Mouse (Mus musculus): ENCODE measurements at regions not wholly inside any gene's neighbourhood (a gene's known extent, or its start where the extent isn't known, plus 50 kb on each side); places are given as distances from the start of the nearest gene placed in this dataset.
"Not testable (repeated sequence)": the region's sequence is repeated elsewhere in the genome, so short reads cannot be mapped to it uniquely, and the experiment has no call there.

DNA sequence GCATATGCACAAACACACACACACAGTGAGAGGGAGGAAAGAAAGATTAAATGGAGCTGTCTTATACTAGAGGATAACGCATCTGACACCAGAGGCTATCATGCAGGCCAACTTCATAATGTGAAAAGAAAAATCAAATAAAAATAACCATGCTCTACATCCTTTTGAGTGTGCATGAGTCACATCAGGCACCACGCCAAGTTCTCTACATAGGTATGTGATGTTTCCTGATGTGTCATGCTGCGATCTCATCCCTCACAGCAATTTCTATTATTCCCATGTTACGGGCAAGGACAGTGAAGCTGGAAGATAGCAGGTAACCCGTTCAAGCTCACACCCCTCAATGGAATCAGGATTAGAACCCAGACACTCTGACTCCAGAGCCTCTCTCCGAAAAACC, 346.4 kb upstream of the Rgma start:
- no peak for DNase-seq (ENCODE audit: low spot score)

DNA sequence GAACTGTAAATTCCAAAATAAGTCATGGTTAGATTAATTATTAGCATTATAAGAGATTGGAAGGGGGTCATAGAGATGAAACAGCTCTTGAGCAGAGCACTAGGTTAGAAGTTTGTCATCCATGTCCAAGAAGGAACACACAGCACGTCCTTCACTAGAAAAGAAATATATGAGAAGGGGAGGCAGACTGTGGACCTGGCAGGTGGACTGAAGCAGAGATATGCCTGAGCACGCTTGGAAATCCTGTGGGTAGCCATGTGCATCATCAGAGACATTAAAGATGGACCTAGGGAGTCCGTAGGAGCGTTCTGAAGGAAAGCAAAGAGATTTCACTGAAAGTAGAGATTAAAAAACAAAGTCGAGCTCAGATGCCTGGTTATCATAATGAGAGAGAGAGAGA, 343.9 kb upstream of the Rgma start:
- DNase-seq (ENCODE audit: low spot score), result no peak

DNA sequence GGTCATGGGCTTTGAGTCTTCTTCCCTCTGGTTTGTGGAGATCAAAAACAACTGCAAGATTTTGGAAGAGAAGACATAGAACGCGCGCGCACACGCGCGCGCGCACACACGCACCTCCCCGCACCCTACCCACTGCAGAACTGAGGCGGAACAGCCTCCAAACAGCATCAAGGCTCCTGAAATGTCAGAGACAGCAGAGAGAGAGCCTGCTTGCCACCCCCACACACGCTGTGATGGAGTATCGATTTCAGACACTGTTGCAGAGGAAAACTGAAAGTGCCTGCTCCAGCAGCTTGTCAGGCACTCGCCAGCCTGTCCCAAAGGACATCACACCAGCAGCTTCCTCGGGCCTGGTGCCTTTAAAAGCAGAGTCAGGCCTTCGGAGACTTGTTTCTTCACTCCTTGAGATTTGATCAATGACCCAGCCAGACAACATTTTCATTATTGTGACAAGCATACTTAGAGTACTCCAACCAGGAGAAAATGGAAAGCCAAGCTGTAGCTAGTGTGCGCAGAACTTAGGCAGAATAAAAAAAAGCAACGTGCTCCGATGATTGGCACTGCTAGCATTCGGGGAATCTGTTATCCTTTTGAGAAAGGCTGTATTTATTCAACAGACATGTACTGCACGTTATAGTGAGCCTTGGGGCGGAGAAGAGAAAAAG, 342.9 kb upstream of the Rgma start:
- DNase-seq (ENCODE audit: low spot score), result no peak

DNA sequence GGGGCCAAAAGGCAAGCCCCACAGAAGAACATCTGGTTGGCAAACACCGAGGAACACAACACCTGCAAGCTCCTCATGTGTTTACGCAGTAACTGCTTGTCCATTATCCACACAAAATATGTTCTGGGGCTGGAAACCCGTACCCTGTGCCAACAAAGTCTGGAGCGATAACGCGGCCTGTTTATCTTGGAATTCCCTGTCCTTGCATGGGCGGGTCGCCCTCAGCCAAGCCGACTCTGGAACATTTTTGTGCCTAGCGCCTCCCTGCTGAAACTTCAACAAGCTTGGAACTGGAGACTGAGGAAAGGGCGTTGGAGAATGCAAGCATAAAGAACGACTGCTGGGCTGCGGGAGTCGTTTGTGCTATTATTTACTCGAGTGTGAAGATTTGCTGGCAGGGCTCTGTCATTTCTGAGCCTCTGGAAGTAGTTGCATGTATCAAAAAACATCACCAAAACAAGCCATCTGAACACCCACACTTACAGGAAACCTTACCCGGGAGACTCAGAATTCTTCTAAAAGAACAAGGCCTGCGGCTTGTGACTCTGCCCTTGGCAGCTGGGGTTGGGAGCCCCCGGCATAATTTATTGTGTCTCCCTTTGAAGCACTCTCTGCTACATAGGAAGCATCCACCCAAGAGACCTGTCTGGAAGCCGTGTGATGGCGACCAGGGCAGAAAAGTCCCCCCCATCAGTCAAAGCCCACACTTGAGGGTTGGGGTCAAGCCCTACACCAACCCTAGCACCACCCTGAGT, 338.3 kb upstream of the Rgma start:
- DNase-seq (ENCODE audit: low spot score), result no peak

DNA sequence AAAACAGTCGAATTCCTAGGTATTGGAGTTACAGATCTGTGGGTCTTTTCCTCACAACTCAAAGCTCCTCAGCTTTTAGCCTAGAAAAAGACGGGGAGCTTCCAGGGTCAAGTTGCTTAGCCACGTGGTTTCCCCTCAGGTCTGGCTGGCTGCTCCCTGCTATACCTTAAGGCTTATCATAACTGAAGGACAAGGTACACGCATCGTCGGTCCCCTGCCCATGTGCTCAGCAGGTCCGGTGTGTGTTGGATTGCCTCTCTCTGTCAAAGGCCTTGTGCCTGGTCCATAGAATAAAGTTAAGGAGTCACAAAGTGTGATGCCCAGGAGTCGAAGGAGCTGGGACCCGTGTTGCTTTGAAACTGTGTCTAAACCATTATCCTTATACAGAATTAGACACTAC, 337.7 kb upstream of the Rgma start:
- no peak for DNase-seq (ENCODE audit: low spot score)

DNA sequence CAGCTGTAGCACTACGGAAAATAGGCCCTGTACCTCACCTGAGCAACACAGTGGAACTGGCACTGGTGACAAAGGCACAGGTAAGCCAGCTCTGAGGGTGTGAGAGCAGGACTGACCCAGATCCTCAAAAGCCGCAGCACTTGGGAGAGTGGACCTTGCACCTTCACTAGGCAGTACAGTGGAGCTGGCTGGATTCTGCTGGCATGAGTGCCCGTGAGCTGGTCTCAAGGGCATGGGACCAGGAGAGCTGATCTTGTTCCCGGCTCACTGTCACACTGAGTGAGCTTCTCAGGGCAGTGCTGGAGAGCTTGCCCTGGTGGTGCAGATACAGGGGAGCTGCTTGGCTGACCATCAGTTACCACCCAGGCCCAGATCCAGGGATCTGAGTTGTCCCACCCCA, 335.4 kb upstream of the Rgma start:
- DNase-seq (ENCODE audit: low spot score), result no peak

DNA sequence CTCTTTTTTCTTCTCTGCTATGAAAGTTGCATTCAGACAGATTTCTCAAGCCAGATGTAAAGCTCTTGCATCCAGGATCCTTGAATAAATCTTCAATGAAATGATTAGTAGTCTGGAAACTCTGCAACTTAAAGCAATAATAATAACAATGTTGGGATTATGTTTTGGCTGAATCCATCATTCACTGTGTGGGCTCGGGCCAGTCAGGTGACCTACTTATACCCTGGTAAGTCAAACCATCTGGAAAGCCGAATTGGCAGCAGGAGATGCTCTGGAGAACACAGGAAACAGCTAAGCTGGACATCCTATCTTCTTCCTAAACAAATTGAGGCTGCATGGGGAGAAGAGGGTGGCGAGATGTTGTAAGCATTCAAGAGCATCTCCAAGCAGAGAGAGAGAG, 331.0 kb upstream of the Rgma start:
- DNase-seq (ENCODE audit: low spot score), result no peak

DNA sequence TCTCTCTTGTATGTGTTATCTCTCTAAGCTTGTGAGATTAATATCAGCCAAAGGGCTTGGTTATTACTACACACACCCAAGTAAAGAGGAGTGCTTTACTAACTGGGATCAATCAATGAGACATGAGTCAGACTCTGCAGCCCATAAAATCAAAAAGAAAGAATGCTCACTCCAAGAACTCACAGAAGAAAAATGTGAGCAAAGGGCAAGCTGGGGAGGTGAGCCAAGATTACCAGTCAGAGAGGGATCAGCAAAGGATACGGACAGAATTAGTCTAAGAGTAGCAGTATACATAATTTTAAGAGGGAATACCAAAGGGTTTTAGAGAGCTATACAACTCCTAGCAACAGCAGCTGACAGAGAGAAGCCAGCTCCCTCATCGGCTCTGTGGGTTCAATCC, 319.4 kb upstream of the Rgma start:
- no peak for DNase-seq (ENCODE audit: low spot score)

DNA sequence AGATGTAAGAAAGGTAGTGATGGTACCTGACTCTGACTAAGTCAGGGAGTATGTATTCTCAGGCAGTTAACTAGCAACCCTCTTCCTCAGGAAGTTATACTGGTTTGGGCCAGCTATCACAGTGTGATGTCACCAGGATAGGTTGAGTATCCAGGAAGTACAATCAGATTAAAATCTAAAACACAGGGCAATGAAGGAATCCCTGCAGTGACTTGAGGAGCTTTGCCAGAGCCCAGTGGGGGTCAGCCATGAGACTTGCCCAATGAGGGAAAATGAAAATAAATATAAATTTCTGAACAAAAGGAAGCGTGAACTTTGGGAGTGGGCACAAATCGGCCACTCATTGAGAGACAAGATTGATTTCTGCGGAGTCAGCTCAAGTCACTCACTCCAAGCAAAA, 311.8 kb upstream of the Rgma start:
- no peak for DNase-seq (ENCODE audit: low spot score)

DNA sequence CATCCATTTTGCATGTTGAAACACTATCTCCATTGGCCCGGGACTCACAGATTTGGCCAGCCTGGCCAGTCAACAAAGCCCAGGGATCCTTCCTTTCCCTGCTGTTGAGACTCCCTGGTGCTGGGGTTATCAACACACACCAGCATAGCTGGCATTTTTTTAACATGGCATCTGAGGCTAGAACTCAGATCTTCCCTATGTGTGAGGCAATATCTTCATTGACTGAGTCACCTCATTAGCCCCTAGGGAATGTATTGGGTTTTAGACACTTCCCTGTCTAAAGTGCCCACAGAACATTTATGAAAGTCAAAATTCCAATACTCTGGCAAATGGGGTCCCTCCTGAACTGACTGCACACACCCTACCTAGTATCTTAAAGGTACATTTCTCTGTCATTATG, 306.8 kb upstream of the Rgma start:
- DNase-seq (ENCODE audit: low spot score), result no peak

DNA sequence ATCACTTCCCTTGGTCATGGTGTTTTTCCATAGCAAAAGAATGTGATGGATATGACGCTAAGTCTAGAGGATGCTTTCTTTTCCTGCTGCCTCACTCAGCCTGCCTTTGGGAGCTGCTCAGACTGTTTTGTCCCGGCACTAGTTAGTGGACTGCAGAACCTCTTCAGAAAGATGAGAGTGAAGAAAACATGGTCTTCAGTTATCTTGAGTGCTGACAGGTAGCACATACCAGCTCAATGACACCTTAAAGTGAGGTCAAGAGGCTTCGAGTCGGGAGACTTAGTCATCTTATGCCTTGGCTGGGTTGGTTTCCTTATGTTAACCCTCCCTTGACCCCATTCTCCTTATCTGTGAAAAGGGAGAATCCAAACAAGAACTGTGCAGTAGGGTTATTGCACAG, 306.0 kb upstream of the Rgma start:
- no peak for DNase-seq (ENCODE audit: low spot score)

DNA sequence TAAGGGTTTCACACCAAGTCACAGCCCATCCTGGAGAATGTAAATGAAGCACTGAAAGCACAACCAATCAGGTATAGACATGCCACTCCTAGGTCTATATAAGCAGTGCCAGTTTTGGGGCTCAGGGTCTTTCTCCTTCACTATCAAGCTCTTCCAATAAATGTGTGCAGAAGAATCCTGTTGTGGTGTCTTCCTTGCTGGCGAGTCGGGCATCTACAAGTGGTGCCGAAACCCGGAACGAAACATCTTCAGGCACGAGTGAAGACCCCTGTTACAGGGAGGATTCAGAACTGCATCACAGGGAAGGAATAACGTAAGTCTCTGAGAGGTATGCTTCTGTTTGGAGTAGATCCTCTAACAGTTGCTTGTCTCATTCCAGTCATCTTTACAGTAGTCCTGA, 299.9 kb upstream of the Rgma start:
- not testable (repeated sequence) for DNase-seq (ENCODE audit: low spot score)

DNA sequence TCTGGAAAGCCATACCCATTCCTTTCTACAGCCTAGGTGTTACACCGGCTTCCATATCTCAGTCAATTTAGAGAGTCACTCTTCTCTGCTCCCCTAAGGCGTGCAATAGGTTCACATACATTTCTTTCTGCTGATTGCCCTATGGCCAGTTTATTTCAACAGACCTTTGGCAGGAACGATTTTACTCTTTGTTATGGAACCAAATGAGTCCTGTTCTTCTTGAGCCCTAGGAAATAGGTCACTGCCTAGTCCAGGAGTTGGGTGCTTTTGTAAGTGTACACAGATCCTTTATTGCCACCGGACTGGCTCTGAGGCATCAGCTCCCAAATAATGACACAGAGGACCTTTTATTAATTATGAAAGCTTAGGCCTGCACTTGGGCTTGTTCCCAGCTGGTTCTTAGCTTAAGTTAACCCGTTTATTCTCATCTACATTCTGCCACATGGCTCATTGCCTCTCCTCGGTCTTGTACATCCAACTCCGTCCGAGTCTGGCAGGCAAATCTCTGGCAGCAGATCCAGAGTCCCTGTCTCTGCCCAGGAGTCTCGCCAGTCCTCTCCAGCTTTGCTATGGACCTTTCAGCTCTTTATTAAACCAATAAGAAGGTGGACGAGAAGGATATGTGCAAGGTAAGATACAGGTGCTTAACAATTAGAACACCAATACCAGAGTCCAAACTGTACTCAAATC, 287.7 kb upstream of the Rgma start:
- DNase-seq (ENCODE audit: low spot score), result no peak

DNA sequence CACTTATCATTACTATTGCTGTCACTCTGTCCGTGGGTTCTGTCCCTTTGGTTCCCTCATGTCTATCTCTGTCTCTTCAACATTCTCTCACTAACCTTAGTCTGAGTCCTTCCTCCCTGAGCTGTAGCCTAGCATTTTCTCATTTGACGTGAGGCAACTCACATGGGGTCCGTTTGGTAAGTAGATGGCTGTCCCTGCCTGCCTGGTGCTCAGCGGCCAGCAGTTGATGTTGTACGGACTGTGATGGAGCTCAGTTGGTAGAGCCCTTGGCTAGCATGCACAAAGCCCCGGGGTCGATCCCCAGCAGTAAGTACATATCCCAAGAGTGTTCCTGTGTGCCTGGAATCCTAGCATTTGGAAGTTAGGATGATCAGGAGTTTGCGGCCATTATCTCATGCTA, 287.0 kb upstream of the Rgma start:
- DNase-seq (ENCODE audit: low spot score), result no peak

DNA sequence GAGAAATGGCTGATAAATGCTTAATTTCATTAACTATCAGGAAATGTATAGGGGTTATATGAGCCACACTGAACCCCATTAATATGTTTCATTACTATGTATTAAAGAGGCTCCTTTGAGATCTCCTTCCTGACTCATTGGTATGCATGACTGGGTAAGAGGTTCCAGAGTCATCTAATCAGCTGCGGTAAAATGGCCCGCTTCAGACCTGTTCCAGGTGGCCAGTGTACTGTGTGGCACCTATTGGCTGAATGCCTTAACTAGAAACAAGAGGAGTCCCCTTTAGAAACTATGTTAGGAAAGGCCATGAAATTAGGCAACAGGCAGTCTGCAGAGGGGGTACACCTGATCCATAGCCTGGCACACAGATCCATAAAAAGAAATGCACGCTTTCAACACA, 283.6 kb upstream of the Rgma start:
- DNase-seq (ENCODE audit: low spot score), result no peak

DNA sequence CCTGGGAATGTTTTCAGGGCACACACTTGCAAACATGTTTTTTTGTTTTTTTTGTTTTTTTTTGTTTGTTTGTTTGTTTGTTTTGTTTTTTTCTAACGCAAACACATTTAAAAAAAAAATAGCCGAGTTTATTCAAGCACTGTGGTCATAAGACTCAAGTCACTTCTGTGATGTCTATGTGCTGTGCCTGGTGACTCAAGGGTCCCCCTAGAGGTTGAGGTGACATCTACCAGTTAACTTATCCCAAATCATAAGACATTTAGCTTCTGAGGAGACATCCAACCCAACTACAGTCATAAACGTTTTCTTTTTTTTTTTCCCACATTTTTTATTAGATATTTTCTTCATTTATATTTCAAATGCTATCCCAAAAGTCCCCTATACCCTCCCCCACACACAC, 281.2 kb upstream of the Rgma start:
- DNase-seq (ENCODE audit: low spot score), result no peak

DNA sequence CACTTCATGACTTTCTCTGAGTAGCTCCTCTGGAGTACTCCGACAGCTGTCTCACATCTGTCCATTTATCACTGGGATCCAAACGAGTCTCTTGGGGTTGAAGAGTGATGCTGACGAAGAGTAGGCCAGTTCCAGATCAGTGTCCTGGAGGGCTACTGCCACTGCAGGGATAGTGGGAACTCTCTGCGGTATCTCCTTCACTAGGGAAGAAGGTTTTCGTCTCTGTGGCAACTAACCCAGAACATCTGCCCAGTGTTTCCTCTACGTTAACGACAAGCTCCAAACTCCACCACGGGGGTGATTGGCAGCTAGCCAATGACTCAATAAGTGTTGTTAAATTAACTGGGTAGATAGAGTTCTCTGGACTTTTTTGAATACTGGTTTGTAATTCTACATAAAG, 256.4 kb upstream of the Rgma start:
- no peak for DNase-seq (ENCODE audit: low spot score)

DNA sequence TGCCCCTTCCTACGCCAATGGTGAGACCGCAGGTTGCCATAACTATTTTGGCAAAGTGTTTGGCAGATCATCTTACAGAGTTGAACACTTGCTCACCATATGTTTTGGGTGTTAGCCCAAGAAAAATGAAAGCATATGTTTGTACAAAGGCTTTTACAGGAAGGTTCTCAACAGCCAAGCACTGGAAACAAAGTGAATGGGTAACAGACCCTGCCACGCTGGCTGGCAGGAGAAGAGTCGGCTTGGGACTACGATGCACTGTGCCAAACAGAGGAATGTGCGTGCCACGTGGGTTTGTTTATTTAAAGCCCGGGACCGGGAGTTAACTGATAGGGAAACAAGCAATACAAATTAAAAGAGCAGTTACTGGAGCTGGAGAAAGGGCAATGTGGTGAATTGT, 255.0 kb upstream of the Rgma start:
- DNase-seq (ENCODE audit: low spot score), result no peak

DNA sequence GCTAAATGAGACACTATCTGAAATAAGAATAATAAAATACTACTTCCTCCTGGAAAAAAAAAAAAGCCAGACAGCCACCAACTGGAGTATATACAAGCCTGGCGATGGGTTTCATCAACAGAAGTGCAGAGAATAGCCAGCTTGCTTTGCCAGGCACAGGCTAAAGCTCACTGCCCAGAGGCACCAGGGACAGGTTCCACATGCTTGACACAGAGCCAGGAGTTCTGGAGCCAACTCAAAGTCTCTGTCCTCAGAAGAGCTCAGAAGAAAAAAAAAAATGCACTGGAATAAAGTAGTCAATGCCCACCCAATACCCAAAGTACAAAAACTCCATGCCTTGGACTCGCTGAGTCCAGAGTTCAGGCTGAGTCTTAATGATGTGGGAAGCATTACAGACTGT, 250.3 kb upstream of the Rgma start:
- no peak for DNase-seq (ENCODE audit: low spot score)

DNA sequence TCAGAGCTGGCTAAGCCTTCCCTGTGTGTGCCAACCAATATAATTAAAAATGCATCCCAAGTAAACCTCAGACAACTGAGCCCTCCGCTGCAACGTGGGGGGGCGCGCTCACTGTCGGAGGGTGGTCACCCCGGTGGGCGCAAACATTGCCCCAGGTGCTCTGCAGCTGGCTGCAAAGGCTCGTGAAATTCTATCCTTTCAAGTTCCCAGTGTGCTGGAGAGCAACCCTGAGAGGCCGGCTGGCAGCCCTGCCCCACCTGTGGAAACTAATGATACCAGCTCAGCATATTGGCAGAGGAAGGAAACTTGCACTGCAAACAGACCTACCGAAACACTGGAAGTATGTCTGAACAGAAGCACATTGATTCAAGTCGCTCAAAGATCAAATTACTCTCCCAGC, 249.4 kb upstream of the Rgma start:
- no peak for DNase-seq (ENCODE audit: low spot score)

DNA sequence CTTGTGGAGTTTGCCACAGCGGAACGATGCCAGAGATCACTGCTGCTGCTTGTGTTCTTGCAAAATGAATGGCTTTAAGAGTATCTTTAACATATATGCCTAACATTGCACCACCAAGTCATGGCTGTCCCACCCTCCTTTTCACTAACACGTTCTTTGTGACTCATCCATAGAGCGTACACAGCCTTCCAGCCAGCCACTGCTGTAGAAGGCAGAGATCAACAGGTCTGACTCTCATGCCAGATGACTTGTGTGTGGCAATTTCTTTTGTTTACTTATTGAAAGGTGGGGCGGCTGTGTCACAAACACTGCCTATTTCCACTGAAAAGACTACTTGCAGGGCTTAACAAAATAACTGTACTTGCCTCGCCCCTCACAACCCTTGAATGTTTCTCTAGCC, 239.5 kb upstream of the Rgma start:
- no peak for DNase-seq (ENCODE audit: low spot score)

DNA sequence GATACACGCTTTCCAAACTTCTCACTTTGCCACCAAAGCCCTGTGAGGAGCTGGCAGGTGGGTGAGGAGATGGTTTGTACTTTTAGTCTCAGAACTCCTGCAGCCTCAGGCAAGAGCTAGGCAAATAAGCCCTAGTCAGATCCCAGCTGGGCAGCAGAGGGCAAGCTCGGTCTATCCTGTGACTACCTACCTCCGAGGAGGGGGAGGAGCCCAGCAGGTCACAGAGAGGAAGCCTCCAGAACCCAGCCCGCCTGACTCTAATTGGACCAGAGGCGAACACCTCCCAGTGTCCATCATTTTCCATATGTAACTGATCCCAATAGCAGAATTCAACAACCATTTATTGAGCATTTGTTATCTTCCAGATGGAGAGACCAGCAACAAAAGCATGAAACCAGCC, 237.0 kb upstream of the Rgma start:
- DNase-seq (ENCODE audit: low spot score), result no peak

DNA sequence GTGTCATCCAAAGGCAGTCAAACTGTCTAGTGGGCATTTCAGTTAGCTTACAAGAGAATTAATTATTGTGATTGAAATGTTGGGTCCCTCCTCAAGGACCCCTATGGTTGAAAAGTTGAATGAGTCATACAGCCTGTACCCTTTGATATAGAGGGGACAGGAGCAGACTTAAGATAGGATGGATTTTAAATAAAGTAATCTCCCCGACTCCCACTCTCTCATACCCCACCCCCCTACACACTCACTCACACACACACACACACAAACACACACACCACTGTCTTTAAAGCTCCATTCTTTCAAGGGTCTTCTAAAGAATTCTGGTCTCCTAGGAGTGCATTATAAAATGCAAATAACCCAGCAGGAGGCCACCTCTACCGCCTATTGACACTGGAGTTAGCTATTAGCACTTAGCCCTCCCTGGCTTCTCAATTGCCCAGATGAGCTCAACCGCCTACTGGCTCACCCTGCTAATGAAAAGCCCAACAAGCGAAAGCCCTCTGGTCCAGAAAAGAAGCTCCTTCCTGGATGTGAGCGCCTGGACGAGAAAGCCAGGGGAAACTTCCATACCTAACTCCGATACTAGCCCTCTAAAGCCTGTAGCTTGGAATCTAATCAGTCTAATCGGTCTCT, 236.3 kb upstream of the Rgma start:
- no peak for DNase-seq (ENCODE audit: low spot score)

Data from MN1 (cell line).